Mouse (Mus musculus) heart, postnatal 10 days (tissue): ENCODE results near the gene Auh. TPM values are rescaled to one million over a fixed set of nuclear protein-coding genes. Genes with fewer than 3 reads are reported as not detected.

Experiments
- DNase-seq, 2 experiments: peaks; one replicate each; pipeline ENCODE4 v3.0.0; 2021
- intact Hi-C: fragments of 180-260 bp; cut with DNase I; formaldehyde crosslinking; loops from one replicate; pipeline ENCODE4 v1.15.1; 2025
- total RNA-seq, 2 experiments: library from RNA; stranded (reverse); gene quantifications; 2 replicates each; pipeline ENCODE4 v1.2.3; 2021

Gene Auh
- total RNA-seq, 2 experiments from 2014 or later, result 74.1 to 75.8 TPM

- intact Hi-C loops, result no loop called here
- no peak for DNase-seq
These were observed 46.2 kb downstream of the Auh start for GRCm38 (mm10) chr13:52883084-52883959.

GRCm38 (mm10) chr13:52880386-52880785 lies 49.1 kb downstream of the Auh start:
- intact Hi-C loops, result no loop called here

GRCm38 (mm10) chr13:52879918-52880317 lies 49.6 kb downstream of the Auh start:
- intact Hi-C loops, result no loop called here
- peak; percentile 15 to 56 for DNase-seq

More at GRCm38 (mm10) chr13:52880386-52880785, 49.1 kb downstream of the Auh start:
- DNase-seq, result peak; percentile 35 to 43

GRCm38 (mm10) chr13:52879291-52879690 lies 50.2 kb downstream of the Auh start:
- DNase-seq, result peak in 1 of 2 experiments; percentile 7
- intact Hi-C loops, result no loop called here

GRCm38 (mm10) chr13:52878823-52879222 lies 50.7 kb downstream of the Auh start:
- no peak for DNase-seq
- intact Hi-C loops, result no loop called here

- intact Hi-C loops, result no loop called here
- DNase-seq, result no peak
These were observed 53.7 kb downstream of the Auh start for GRCm38 (mm10) chr13:52875541-52876325.

- intact Hi-C loops, result no loop called here
These were observed 54.4 kb downstream of the Auh start for GRCm38 (mm10) chr13:52875089-52875488.

GRCm38 (mm10) chr13:52874338-52874737 lies 55.1 kb downstream of the Auh start:
- no peak for DNase-seq
- intact Hi-C loops, result no loop called here

More at GRCm38 (mm10) chr13:52875089-52875488, 54.4 kb downstream of the Auh start:
- no peak for DNase-seq

- intact Hi-C loops, result no loop called here
- DNase-seq, result no peak
These were observed 55.6 kb downstream of the Auh start for GRCm38 (mm10) chr13:52873923-52874322.

- intact Hi-C loops, result no loop called here
- DNase-seq, result no peak
These were observed 63.3 kb downstream of the Auh start for GRCm38 (mm10) chr13:52866005-52866792.

GRCm38 (mm10) chr13:52863436-52863835 lies 66.0 kb downstream of the Auh start:
- no peak for DNase-seq
- intact Hi-C loops, result no loop called here

GRCm38 (mm10) chr13:52860006-52860685 lies 69.3 kb downstream of the Auh start:
- no peak for DNase-seq
- intact Hi-C loops, result no loop called here

- intact Hi-C loops, result no loop called here
- no peak for DNase-seq
These were observed 70.2 kb downstream of the Auh start for GRCm38 (mm10) chr13:52859065-52859820.

- DNase-seq, result no peak
These were observed 71.1 kb downstream of the Auh start for GRCm38 (mm10) chr13:52858373-52858772.

GRCm38 (mm10) chr13:52857781-52858180 lies 71.7 kb downstream of the Auh start:
- intact Hi-C loops, result no loop called here
- no peak for DNase-seq

More at GRCm38 (mm10) chr13:52858373-52858772, 71.1 kb downstream of the Auh start:
- intact Hi-C loops, result no loop called here

GRCm38 (mm10) chr13:52853536-52853935 lies 75.9 kb downstream of the Auh start:
- intact Hi-C loops, result no loop called here
- no peak for DNase-seq

GRCm38 (mm10) chr13:52851886-52852285 lies 77.6 kb downstream of the Auh start:
- intact Hi-C loops, result no loop called here
- no peak for DNase-seq

- intact Hi-C loops, result no loop called here
- DNase-seq, result no peak
These were observed 79.3 kb downstream of the Auh start for GRCm38 (mm10) chr13:52850024-52850723.

GRCm38 (mm10) chr13:52849394-52849801 lies 80.1 kb downstream of the Auh start:
- intact Hi-C loops, result no loop called here

More at GRCm38 (mm10) chr13:52849394-52849801, 80.1 kb downstream of the Auh start:
- DNase-seq, result no peak
